Mouse (Mus musculus): Measurements from ENCODE around the gene Zfp668. TPM values are rescaled to one million over a fixed set of nuclear protein-coding genes. Genes with fewer than 3 reads are reported as not detected.

Zfp668 gene
- polyA plus RNA-seq, 1 experiment from 2014 or later = 28.9 TPM

- Histone ChIP-seq H3K4me3 (ENCODE audit: low read depth, low read length) (no peak overlapping the region), H3K27me3 (ENCODE audit: control insufficient read depth, insufficient read depth, low read length) (no peaks in the 10 kb centered on the region), H3K27ac (replicated peaks; ENCODE audit: low read depth, low read length) (no peak overlapping the region), H3K4me2 (ENCODE audit: low read depth, severe bottlenecking) (no peak overlapping the region), H3K9me3 (ENCODE audit: control insufficient read depth, low read length) (no peaks in the 10 kb centered on the region), H3K36me3 (ENCODE audit: control insufficient read depth, insufficient read depth, low read length) (no peaks in the 10 kb centered on the region), H3K4me1 (ENCODE audit: control insufficient read depth, insufficient read depth, low read length) (no peaks in the 10 kb centered on the region), H3K9ac (ENCODE audit: low read length) (no peak overlapping the region)
- no peak for DNase-seq (ENCODE audit: low spot score)
- WGBS = 85% methylated on average over 19 of the region's 19 CpGs
- ATAC-seq (ENCODE audit: insufficient number of reproducible peaks, low FRiP score, low TSS enrichment, low read depth) = no peak
Observed at GRCm38 (mm10) chr7:127814241-127814921, 62.2 kb downstream of the Zfp668 start.

GRCm38 (mm10) chr7:127813821-127814220, 62.8 kb downstream of the Zfp668 start:
- Histone ChIP-seq H3K4me1 (ENCODE audit: control insufficient read depth, insufficient read depth, low read length) (no peaks in the 10 kb centered on the region), H3K4me2 (ENCODE audit: low read depth, severe bottlenecking) (no peak overlapping the region), H3K36me3 (ENCODE audit: control insufficient read depth, insufficient read depth, low read length) (no peaks in the 10 kb centered on the region), H3K9ac (ENCODE audit: low read length) (no peak overlapping the region), H3K9me3 (ENCODE audit: control insufficient read depth, low read length) (no peaks in the 10 kb centered on the region), H3K27ac (replicated peaks; ENCODE audit: low read depth, low read length) (no peak overlapping the region), H3K27me3 (ENCODE audit: control insufficient read depth, insufficient read depth, low read length) (no peaks in the 10 kb centered on the region), H3K4me3 (ENCODE audit: low read depth, low read length) (no peak overlapping the region)
- DNase-seq (ENCODE audit: low spot score) (no peak), ATAC-seq (ENCODE audit: insufficient number of reproducible peaks, low FRiP score, low TSS enrichment, low read depth) (no peak)
- 81% methylated on average over 4 of the region's 4 CpGs for WGBS

Other genes starting within 250 kb of the Zfp668 start
- gene Bcl7c, start 167.9 kb downstream of the Zfp668 start, polyA plus RNA-seq (2014; fragmentation: Nextera tagmentation; extraction: Ambion mirVana) = 83.9 and 85.5 TPM in 2 replicates
- 19.6 and 21.4 TPM in 2 replicates for gene Ctf1, start 164.1 kb downstream of the Zfp668 start, polyA plus RNA-seq (2014; fragmentation: Nextera tagmentation; extraction: Ambion mirVana)
- gene Ctf2, start 144.7 kb downstream of the Zfp668 start, polyA plus RNA-seq (2014; fragmentation: Nextera tagmentation; extraction: Ambion mirVana) = 0.32 and 0.70 TPM in 2 replicates
- gene Fbxl19, start 132.3 kb downstream of the Zfp668 start, polyA plus RNA-seq (2014; fragmentation: Nextera tagmentation; extraction: Ambion mirVana) = 9.8 and 10.9 TPM in 2 replicates
- 11.7 and 12.3 TPM in 2 replicates for gene Orai3, start 107.0 kb downstream of the Zfp668 start, polyA plus RNA-seq (2014; fragmentation: Nextera tagmentation; extraction: Ambion mirVana)
- 31.5 and 38.0 TPM in 2 replicates for gene Setd1a, start 100.2 kb downstream of the Zfp668 start, polyA plus RNA-seq (2014; fragmentation: Nextera tagmentation; extraction: Ambion mirVana)
- gene Gm49388, start 91.2 kb downstream of the Zfp668 start, polyA plus RNA-seq (2014; fragmentation: Nextera tagmentation; extraction: Ambion mirVana) = not detected in 2 replicates
- 7.0 and 8.0 TPM in 2 replicates for gene Hsd3b7, start 76.2 kb downstream of the Zfp668 start, polyA plus RNA-seq (2014; fragmentation: Nextera tagmentation; extraction: Ambion mirVana)
- 16.0 and 17.3 TPM in 2 replicates for gene Stx4a, start 52.5 kb downstream of the Zfp668 start, polyA plus RNA-seq (2014; fragmentation: Nextera tagmentation; extraction: Ambion mirVana)
- 6.7 and 8.0 TPM in 2 replicates for gene Stx1b, start 52.3 kb downstream of the Zfp668 start, polyA plus RNA-seq (2014; fragmentation: Nextera tagmentation; extraction: Ambion mirVana)
- 15.8 and 21.2 TPM in 2 replicates for gene Zfp646, start 607 bp downstream of the Zfp668 start, polyA plus RNA-seq (2014; fragmentation: Nextera tagmentation; extraction: Ambion mirVana)
- 0.85 and 0.92 TPM in 2 replicates for gene Prss53, start 14.1 kb upstream of the Zfp668 start, polyA plus RNA-seq (2014; fragmentation: Nextera tagmentation; extraction: Ambion mirVana)
- not detected in 2 replicates for gene Gm21974, start 18.6 kb upstream of the Zfp668 start, polyA plus RNA-seq (2014; fragmentation: Nextera tagmentation; extraction: Ambion mirVana)
- 63.1 and 66.6 TPM in 2 replicates for gene Vkorc1, start 18.8 kb upstream of the Zfp668 start, polyA plus RNA-seq (2014; fragmentation: Nextera tagmentation; extraction: Ambion mirVana)
- 124 TPM in 2 replicates for gene Bckdk, start 27.3 kb upstream of the Zfp668 start, polyA plus RNA-seq (2014; fragmentation: Nextera tagmentation; extraction: Ambion mirVana)
- gene Kat8, start 35.7 kb upstream of the Zfp668 start, polyA plus RNA-seq (2014; fragmentation: Nextera tagmentation; extraction: Ambion mirVana) = 48.2 and 53.7 TPM in 2 replicates
- gene Prss8, start 53.3 kb upstream of the Zfp668 start, polyA plus RNA-seq (2014; fragmentation: Nextera tagmentation; extraction: Ambion mirVana) = 4.0 and 5.0 TPM in 2 replicates
- 11.5 and 13.3 TPM in 2 replicates for gene Prss36, start 69.9 kb upstream of the Zfp668 start, polyA plus RNA-seq (2014; fragmentation: Nextera tagmentation; extraction: Ambion mirVana)
- gene Fus, start 90.6 kb upstream of the Zfp668 start, polyA plus RNA-seq (2014; fragmentation: Nextera tagmentation; extraction: Ambion mirVana) = 62.7 and 63.1 TPM in 2 replicates
- 6.7 and 6.9 TPM in 2 replicates for gene Pycard, start 117.0 kb upstream of the Zfp668 start, polyA plus RNA-seq (2014; fragmentation: Nextera tagmentation; extraction: Ambion mirVana)
- gene Trim72, start 127.1 kb upstream of the Zfp668 start, polyA plus RNA-seq (2014; fragmentation: Nextera tagmentation; extraction: Ambion mirVana) = 0.10 and 0.20 TPM in 2 replicates
- 0.18 and 0.28 TPM in 2 replicates for gene Itgam, start 185.8 kb upstream of the Zfp668 start, polyA plus RNA-seq (2014; fragmentation: Nextera tagmentation; extraction: Ambion mirVana)
- gene Gm49368, start 185.9 kb upstream of the Zfp668 start, polyA plus RNA-seq (2014; fragmentation: Nextera tagmentation; extraction: Ambion mirVana) = not detected in 2 replicates